Mouse (Mus musculus) small intestine, adult 2 months (tissue): Measurements from ENCODE around the gene Slc9a1.

Experiments
- CTCF ChIP-seq: fragments of 200-500 bp; IDR thresholded peaks from 2 replicates; pipeline ENCODE4 v1.5.1; 2012; ENCODE audit warnings: low read depth, mild to moderate bottlenecking, control low read depth, inconsistent platforms, low read length, moderate library complexity, mixed read lengths; ENCODE audit not compliant: insufficient replicate concordance, insufficient read length; ENCODE audit errors: extremely low read depth
- POLR2A ChIP-seq: fragments of 200-500 bp; IDR thresholded peaks from 2 replicates; pipeline ENCODE4 v1.6.1; 2012; ENCODE audit warnings: low read depth, mild to moderate bottlenecking, control low read depth, inconsistent platforms, low read length, moderate library complexity

GRCm38 (mm10) chr4:133468080-133468479 is 98.6 kb downstream of the Slc9a1 start:
- TF ChIP-seq POLR2A (no peak), CTCF (no peak)
